Mouse (Mus musculus) stomach, postnatal 0 days (tissue): ENCODE data around the gene Fosl1. TPM values are rescaled to one million over a fixed set of nuclear protein-coding genes. Genes with fewer than 3 reads are reported as not detected.

Experiments used
- ATAC-seq: fragments of 200-750 bp; cut with Nextera tagmentation; 2 replicates; pipeline ENCODE4 v1.8.0; 2017; ENCODE audit not compliant: low FRiP score, low TSS enrichment
- DNase-seq: peaks from one replicate; pipeline ENCODE4 v3.0.0-alpha.2; 2016; ENCODE audit warnings: low spot score
- H3K27ac ChIP-seq: fragments of 300-500 bp; sonication (generic); replicated peaks from 2 replicates; pipeline ENCODE4 v1.5.1; 2014; ENCODE audit warnings: mild to moderate bottlenecking, control low read depth
- H3K27me3 ChIP-seq: fragments of 300-500 bp; sonication (generic); 2 replicates; pipeline ENCODE4 v1.6.1; 2014; ENCODE audit warnings: low read length; ENCODE audit not compliant: control insufficient read depth, insufficient read depth
- H3K36me3 ChIP-seq: fragments of 300-500 bp; sonication (generic); 2 replicates; pipeline ENCODE4 v1.6.1; 2014; ENCODE audit warnings: low read length, mixed read lengths; ENCODE audit not compliant: control insufficient read depth, insufficient read depth
- H3K4me1 ChIP-seq: fragments of 300-500 bp; sonication (generic); replicated peaks from 2 replicates; pipeline ENCODE4 v1.6.1; 2014; ENCODE audit warnings: antibody characterized with exemption; ENCODE audit not compliant: control insufficient read depth, insufficient read depth
- H3K4me2 ChIP-seq: fragments of 300-500 bp; sonication (generic); replicated peaks from 2 replicates; pipeline ENCODE4 v1.6.1; 2014; ENCODE audit warnings: low read depth, mild to moderate bottlenecking, control low read depth, moderate library complexity
- H3K4me3 ChIP-seq: fragments of 300-500 bp; sonication (generic); 2 replicates; pipeline ENCODE4 v1.5.1; 2014; ENCODE audit warnings: low read depth, low read length, control low read depth
- H3K9ac ChIP-seq: fragments of 300-500 bp; sonication (generic); 2 replicates; pipeline ENCODE4 v1.6.1; 2014; ENCODE audit warnings: mild to moderate bottlenecking, low read length, control low read depth, mixed read lengths
- H3K9me3 ChIP-seq: fragments of 300-500 bp; sonication (generic); 2 replicates; pipeline ENCODE4 v1.6.1; 2016; ENCODE audit warnings: low read length; ENCODE audit not compliant: control insufficient read depth
- CTCF ChIP-seq: IDR thresholded peaks from 2 replicates; pipeline ENCODE4 v1.5.1; 2016; ENCODE audit warnings: antibody characterized with exemption, low read depth, mild to moderate bottlenecking, moderate library complexity
- EP300 ChIP-seq: optimal IDR thresholded peaks from 2 replicates; pipeline ENCODE3; 2016; ENCODE audit warnings: antibody characterized with exemption
- WGBS: fragments of 180-500 bp; shearing (Covaris S2); extraction: QIAGEN DNeasy Blood & Tissue Kit; methylation state at CpG from one replicate; pipeline ENCODE4 v1.1.7; 2014; 5-methylcytosine and 5-hydroxymethylcytosine counted together
- polyA plus RNA-seq: library from polyadenylated mRNA; unstranded; fragments of >200 nt; fragmentation: Nextera tagmentation; extraction: Ambion mirVana; gene quantifications from 2 replicates; pipeline ENCODE4 v1.2.1, GENCODE M21; 2015

Gene Fosl1
- polyA plus RNA-seq, 1 experiment from 2014 or later: 0.16 TPM

GRCm38 (mm10) chr19:5471846-5472245, 24.5 kb downstream of the Fosl1 start:
- no peaks in the 10 kb centered on the region for H3K9me3 ChIP-seq
- no peak for ATAC-seq
- 47% methylated on average over 5 of the region's 5 CpGs for WGBS
- H3K27me3 ChIP-seq: no peaks in the 10 kb centered on the region
- no peaks in the 10 kb centered on the region for H3K36me3 ChIP-seq
- H3K9ac ChIP-seq: no peak overlapping the region
- no peak overlapping the region for H3K4me2 ChIP-seq
- TF ChIP-seq EP300 (no peak), CTCF (no peak)
- no peak overlapping the region for H3K4me3 ChIP-seq
- H3K4me1 ChIP-seq: no peaks in the 10 kb centered on the region; the same call in 1 of the 2 replicates
- no peak overlapping the region for H3K27ac ChIP-seq
- DNase-seq: no peak

GRCm38 (mm10) chr19:5472857-5473256, 25.5 kb downstream of the Fosl1 start:
- ATAC-seq (no peak), DNase-seq (no peak)
- H3K9ac ChIP-seq: no peak overlapping the region
- no peak for TF ChIP-seq EP300
- peak; percentile 58 for TF ChIP-seq CTCF
- H3K27ac ChIP-seq: no peak overlapping the region
- no peak overlapping the region for H3K4me2 ChIP-seq
- no peaks in the 10 kb centered on the region for H3K36me3 ChIP-seq
- H3K4me3 ChIP-seq: no peak overlapping the region
- 77% methylated on average over 3 of the region's 3 CpGs for WGBS
- no peaks in the 10 kb centered on the region for H3K9me3 ChIP-seq
- no peaks in the 10 kb centered on the region; the same call in 1 of the 2 replicates for H3K4me1 ChIP-seq
- no peaks in the 10 kb centered on the region for H3K27me3 ChIP-seq

- TF ChIP-seq CTCF (peak; percentile 27), EP300 (no peak)
- Histone ChIP-seq H3K9me3 (no peaks in the 10 kb centered on the region), H3K4me1 (no peaks in the 10 kb centered on the region; the same call in 1 of the 2 replicates), H3K36me3 (no peaks in the 10 kb centered on the region), H3K27ac (peak within 1 kb of the TSS; percentile 82), H3K9ac (peak within 1 kb of the TSS; percentile 76), H3K4me3 (peak within 1 kb of the TSS; percentile 63), H3K27me3 (no peaks in the 10 kb centered on the region), H3K4me2 (peak within 1 kb of the TSS; percentile 91)
- 3% methylated on average over 22 of the region's 22 CpGs for WGBS
- DNase-seq: peak; percentile 82
- ATAC-seq: peak; percentile 57; the same call in 1 of the 2 replicates
Observed at GRCm38 (mm10) chr19:5473720-5474119, 26.4 kb downstream of the Fosl1 start, which contains the start of gene Efemp2. Efemp2 (plus strand) TSS chr19:5473954.

- peak overlapping the region; percentile 76 for H3K9ac ChIP-seq
- no peaks in the 10 kb centered on the region for H3K9me3 ChIP-seq
- H3K4me2 ChIP-seq: peak overlapping the region; percentile 91
- TF ChIP-seq CTCF (no peak), EP300 (no peak)
- DNase-seq: peak; percentile 63
- no peaks in the 10 kb centered on the region for H3K27me3 ChIP-seq
- ATAC-seq: peak; percentile 44
- H3K4me3 ChIP-seq: peak overlapping the region; percentile 63
- 1% methylated on average over 34 of the region's 68 CpGs for WGBS
- H3K4me1 ChIP-seq: no peaks in the 10 kb centered on the region; the same call in 1 of the 2 replicates
- H3K27ac ChIP-seq: peak overlapping the region; percentile 82
- no peaks in the 10 kb centered on the region for H3K36me3 ChIP-seq
Observed at GRCm38 (mm10) chr19:5474281-5475068, 27.1 kb downstream of the Fosl1 start.

GRCm38 (mm10) chr19:5475069-5475714, 27.8 kb downstream of the Fosl1 start:
- Histone ChIP-seq H3K27ac (peak overlapping the region; percentile 82), H3K4me3 (peak overlapping the region; percentile 63), H3K36me3 (0 out of 2 replicates have a peak, but pooled peaks cover 2% of the 10 kb centered on the region), H3K4me1 (no peaks in the 10 kb centered on the region; the same call in 1 of the 2 replicates), H3K9ac (peak overlapping the region; percentile 76), H3K4me2 (peak overlapping the region; percentile 91), H3K9me3 (no peaks in the 10 kb centered on the region), H3K27me3 (no peaks in the 10 kb centered on the region)
- 22% methylated on average over 13 of the region's 13 CpGs for WGBS
- TF ChIP-seq EP300 (no peak), CTCF (no peak)
- ATAC-seq (no peak), DNase-seq (no peak)
